Mouse (Mus musculus) ES-E14 (cell line): ENCODE measurements around the gene Bag3.

Experiments
- CHD2 ChIP-seq: IDR thresholded peaks from 2 replicates; pipeline ENCODE4 v1.6.1; 2014; ENCODE audit warnings: mild to moderate bottlenecking, low read depth, low read length, inconsistent platforms
- HCFC1 ChIP-seq: IDR thresholded peaks from 2 replicates; pipeline ENCODE4 v1.6.1; 2012; ENCODE audit warnings: low read length, inconsistent platforms, borderline replicate concordance; ENCODE audit not compliant: insufficient read depth
- MAFK ChIP-seq: IDR thresholded peaks from 2 replicates; pipeline ENCODE4 v1.6.1; 2014; ENCODE audit warnings: mild to moderate bottlenecking, low read depth, low read length, inconsistent platforms; ENCODE audit not compliant: insufficient read depth
- ZC3H11A ChIP-seq: IDR thresholded peaks from 2 replicates; pipeline ENCODE4 v1.6.1; 2012; ENCODE audit warnings: low read depth, mild to moderate bottlenecking, inconsistent platforms, low read length, borderline replicate concordance
- ZNF384 ChIP-seq: IDR thresholded peaks from 2 replicates; pipeline ENCODE4 v1.6.1; 2012; ENCODE audit warnings: low read depth, low read length, inconsistent platforms

GRCm38 (mm10) chr7:128536074-128536473 lies 12.7 kb downstream of the Bag3 start:
- TF ChIP-seq MAFK, result no peak
- TF ChIP-seq ZNF384, result no peak
- no peak for TF ChIP-seq HCFC1
- TF ChIP-seq ZC3H11A, result no peak
- no peak for TF ChIP-seq CHD2
